Comparison of ENCODE assay signal across 8 mouse cellular contexts in the genomic region with DNA sequence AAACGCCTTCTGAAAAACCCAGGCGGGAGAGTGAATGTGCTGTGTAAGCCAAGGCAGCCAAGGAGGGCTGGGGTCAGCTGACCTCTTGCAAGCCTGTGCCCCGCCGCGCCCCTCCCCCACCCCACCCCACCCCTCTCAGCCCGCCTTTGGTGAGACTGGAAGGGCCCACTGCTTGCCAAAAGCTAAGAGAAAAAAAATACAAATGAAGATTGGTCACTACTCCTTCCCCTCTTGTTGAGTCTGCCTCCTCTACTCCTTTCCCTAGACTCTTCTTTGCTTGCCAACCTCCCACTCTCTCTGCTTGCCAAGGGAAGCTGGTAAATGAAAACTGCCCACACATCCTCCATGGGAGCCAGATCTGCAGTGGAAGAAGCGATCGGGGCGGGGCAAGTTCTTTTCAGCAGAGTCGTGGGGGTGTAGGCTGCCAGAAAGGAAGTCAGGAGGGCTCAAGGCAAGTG. TPM values are rescaled to one million over a fixed set of nuclear protein-coding genes. Genes with fewer than 3 reads are reported as not detected.
DNase-seq lines count a peak whose midpoint lies in the region; ATAC-seq and TF ChIP-seq lines count a peak whose summit lies in the region.

No protein-coding gene starts in this region.

- WGBS in forebrain, embryonic 15.5 days = 25% methylated on average over 7 of the region's 10 CpGs
- 18% methylated on average over 10 of the region's 10 CpGs for WGBS in hindbrain, embryonic 15.5 days
- WGBS in limb, embryonic 10.5 days = 19% methylated on average over 10 of the region's 10 CpGs
- WGBS in olfactory bulb, adult 2 months = 14% methylated on average over 10 of the region's 10 CpGs

- ATAC-seq in forebrain, embryonic 15.5 days (replicated peaks) = no peak; the same call in 1 of the 2 replicates
- peak; percentile 85; the same call in 1 of the 2 replicates for ATAC-seq in hindbrain, embryonic 15.5 days (ENCODE audit: low FRiP score, low read depth)

- no peaks in the 10 kb centered on the region for H3K36me3 ChIP-seq in forebrain, embryonic 15.5 days
- no peaks in the 10 kb centered on the region for H3K36me3 ChIP-seq in hindbrain, embryonic 15.5 days
- no peaks in the 10 kb centered on the region for H3K36me3 ChIP-seq in limb, embryonic 10.5 days

- peak overlapping the region; percentile 83 for H3K27ac ChIP-seq in forebrain, embryonic 15.5 days (replicated peaks)
- peak overlapping the region; percentile 75 for H3K27ac ChIP-seq in hindbrain, embryonic 15.5 days (replicated peaks)
- H3K27ac ChIP-seq in limb, embryonic 10.5 days = peak overlapping the region; percentile 81
- H3K27ac ChIP-seq in olfactory bulb, adult 2 months (ENCODE audit: insufficient read depth, low read depth, low read length) = peak overlapping the region; percentile 87

- H3K4me2 ChIP-seq in forebrain, embryonic 15.5 days (replicated peaks) = peak overlapping the region; percentile 26
- peak overlapping the region; percentile 39 for H3K4me2 ChIP-seq in hindbrain, embryonic 15.5 days

- no peak overlapping the region for H3K4me3 ChIP-seq in forebrain, embryonic 15.5 days
- no peak overlapping the region for H3K4me3 ChIP-seq in hindbrain, embryonic 15.5 days
- peak overlapping the region; percentile 22; the same call in 1 of the 2 replicates for H3K4me3 ChIP-seq in limb, embryonic 10.5 days
- no peak overlapping the region for H3K4me3 ChIP-seq in olfactory bulb, adult 2 months (ENCODE audit: insufficient read depth, low read depth, low read length)

- peak; percentile 5 for DNase-seq in adrenal gland, adult 2 months
- no peak for DNase-seq in adrenal gland, postnatal 4 days (ENCODE audit: low spot score in 2 of 2)
- peak; percentile 23 to 24 for DNase-seq in cerebellum, adult 18-20 months
- peak; percentile 42 for DNase-seq in limb, embryonic 10.5 days (ENCODE audit: low spot score)
- DNase-seq in urinary bladder, postnatal 25 days (ENCODE audit: low spot score) = no peak

- no peak for TF ChIP-seq POLR2A in olfactory bulb, adult 2 months (IDR thresholded peaks at IDR 0.05; ENCODE audit: insufficient read depth, low read depth, low read length)

- H3K9me3 ChIP-seq in forebrain, embryonic 15.5 days = no peaks in the 10 kb centered on the region
- no peaks in the 10 kb centered on the region for H3K9me3 ChIP-seq in hindbrain, embryonic 15.5 days
- no peaks in the 10 kb centered on the region for H3K9me3 ChIP-seq in limb, embryonic 10.5 days (replicated peaks)

- H3K27me3 ChIP-seq in forebrain, embryonic 15.5 days = no peaks in the 10 kb centered on the region
- 0 out of 2 replicates have a peak, but pooled peaks cover 2% of the 10 kb centered on the region for H3K27me3 ChIP-seq in hindbrain, embryonic 15.5 days
- H3K27me3 ChIP-seq in limb, embryonic 10.5 days (ENCODE audit: low read depth, poor library complexity, severe bottlenecking) = peaks cover 75% of the 10 kb centered on the region

- TF ChIP-seq CTCF in olfactory bulb, adult 2 months (IDR thresholded peaks at IDR 0.05; ENCODE audit: insufficient read depth, low read depth, low read length) = no peak

- no peak overlapping the region for H3K9ac ChIP-seq in forebrain, embryonic 15.5 days (replicated peaks)
- H3K9ac ChIP-seq in hindbrain, embryonic 15.5 days = no peak overlapping the region

- peaks cover 9% of the 10 kb centered on the region; the same call in 1 of the 2 replicates for H3K4me1 ChIP-seq in forebrain, embryonic 15.5 days
- H3K4me1 ChIP-seq in hindbrain, embryonic 15.5 days (replicated peaks) = peaks cover 4% of the 10 kb centered on the region; the same call in 1 of the 2 replicates
- H3K4me1 ChIP-seq in limb, embryonic 10.5 days = peaks cover 6% of the 10 kb centered on the region
- peaks cover 2% of the 10 kb centered on the region; the same call in 1 of the 2 replicates for H3K4me1 ChIP-seq in olfactory bulb, adult 2 months (ENCODE audit: control insufficient read depth, insufficient read depth, low read length)

RNA-seq across cellular contexts. Expression of gene Usp51, which starts 32.0 kb away (rescaled TPM):
- 1 to 10 TPM; 1.9 to 2.8 TPM for total RNA-seq in adrenal gland, adult 2 months (2021)
- polyA plus RNA-seq in adrenal gland, adult 2 months (2012; rRNA removed) = 0.40 and 0.58 TPM in 2 replicates
- 1 to 10 TPM; 4.7 to 5.0 TPM for total RNA-seq in adrenal gland, postnatal 4 days (2021)
- 2.2 and 2.6 TPM in 2 replicates for polyA plus RNA-seq in forebrain, embryonic 15.5 days (2015; fragmentation: Nextera tagmentation; extraction: Ambion mirVana)
- polyA plus RNA-seq in hindbrain, embryonic 15.5 days (2015; fragmentation: Nextera tagmentation; extraction: Ambion mirVana) = 2.4 and 3.3 TPM in 2 replicates
- 1.7 and 2.0 TPM in 2 replicates for polyA plus RNA-seq in limb, embryonic 10.5 days (2016; fragmentation: Nextera tagmentation; extraction: Ambion mirVana)
- not detected in 2 replicates for polyA plus RNA-seq in olfactory bulb, adult 2 months (2012; ENCODE audit: insufficient read depth, insufficient read length, low replicate concordance, missing spikeins)

Comparison
In these comparisons a context has a peak if more than half of its experiments do, and no peak if none do; other contexts are left out.
1. DNase-seq: peak in adrenal gland, adult 2 months (single experiment), cerebellum, adult 18-20 months (2 of 2) and limb, embryonic 10.5 days (single experiment); none in adrenal gland, postnatal 4 days (0 of 2) and urinary bladder, postnatal 25 days (single experiment).
2. Peak in every context shown above with its lines, with median percentiles within 50 percentile points of each other: H3K27ac ChIP-seq.